Mouse (Mus musculus): ENCODE data around the gene Mgst2. TPM values are rescaled to one million over a fixed set of nuclear protein-coding genes. Genes with fewer than 3 reads are reported as not detected.

Gene Mgst2
- polyA plus RNA-seq, 2 experiments = 0.99 to 6.0 TPM

DNA sequence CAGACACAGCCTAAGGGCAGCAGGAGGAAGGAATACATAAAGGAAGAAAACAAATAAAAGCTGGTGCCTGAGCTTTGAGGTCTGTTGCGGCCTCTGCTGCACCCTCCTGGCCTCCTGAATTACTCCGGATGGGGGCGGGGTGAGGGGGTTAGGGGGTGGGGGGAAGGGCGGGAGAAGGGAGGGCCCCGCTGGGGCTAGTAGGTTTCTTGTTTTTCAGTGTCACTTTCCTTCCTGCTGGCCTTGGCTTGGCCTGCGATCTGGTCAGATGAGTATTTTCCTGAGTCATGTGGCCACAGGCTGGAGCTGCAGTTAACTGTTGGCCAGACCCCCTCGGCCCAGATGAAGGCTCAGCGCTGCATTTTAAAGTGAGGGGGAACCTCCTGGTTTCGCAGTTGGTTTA is 7.5 kb upstream of the Mgst2 start:
- Histone ChIP-seq H3K4me1 (ENCODE audit: control insufficient read depth, insufficient read depth, low read length) (peaks cover 9% of the 10 kb centered on the region), H3K4me2 (replicated peaks; ENCODE audit: low read depth, low read length, severe bottlenecking) (peak overlapping the region; percentile 43), H3K36me3 (ENCODE audit: control insufficient read depth, insufficient read depth, low read length) (no peaks in the 10 kb centered on the region), H3K9ac (ENCODE audit: low read depth, low read length, severe bottlenecking) (peak overlapping the region; percentile 36), H3K4me3 (replicated peaks; ENCODE audit: low read length) (peak overlapping the region; percentile 21), H3K27ac (replicated peaks; ENCODE audit: low read depth, low read length) (peak overlapping the region; percentile 48; the same call in 1 of the 2 replicates), H3K9me3 (ENCODE audit: control insufficient read depth, low read length) (no peaks in the 10 kb centered on the region), H3K27me3 (ENCODE audit: control insufficient read depth, insufficient read depth, low read length) (no peaks in the 10 kb centered on the region)
- peak; percentile 63 for ATAC-seq (ENCODE audit: low FRiP score, low read depth)
- peak; percentile 55 for DNase-seq (ENCODE audit: low spot score)
- 0% methylated on average over 6 of the region's 9 CpGs for WGBS
- no peak for TF ChIP-seq POLR2A (IDR thresholded peaks at IDR 0.05; ENCODE audit: borderline replicate concordance, extremely low read depth, insufficient read depth, insufficient read length)

GRCm38 (mm10) chr3:51654303-51655055 is 5.7 kb upstream of the Mgst2 start:
- H3K4me2 ChIP-seq (replicated peaks; ENCODE audit: low read depth, low read length, severe bottlenecking) = no peak overlapping the region
- no peaks in the 10 kb centered on the region for H3K9me3 ChIP-seq (ENCODE audit: control insufficient read depth, low read length)
- DNase-seq (ENCODE audit: low spot score) (no peak), ATAC-seq (ENCODE audit: low FRiP score, low read depth) (no peak)
- no peaks in the 10 kb centered on the region for H3K27me3 ChIP-seq (ENCODE audit: control insufficient read depth, insufficient read depth, low read length)
- WGBS = 84% methylated on average over 6 of the region's 6 CpGs
- peaks cover 9% of the 10 kb centered on the region for H3K4me1 ChIP-seq (ENCODE audit: control insufficient read depth, insufficient read depth, low read length)
- no peak overlapping the region for H3K27ac ChIP-seq (replicated peaks; ENCODE audit: low read depth, low read length)
- no peak for TF ChIP-seq POLR2A (IDR thresholded peaks at IDR 0.05; ENCODE audit: borderline replicate concordance, extremely low read depth, insufficient read depth, insufficient read length)
- H3K9ac ChIP-seq (ENCODE audit: low read depth, low read length, severe bottlenecking) = no peak overlapping the region
- no peaks in the 10 kb centered on the region for H3K36me3 ChIP-seq (ENCODE audit: control insufficient read depth, insufficient read depth, low read length)
- H3K4me3 ChIP-seq (replicated peaks; ENCODE audit: low read length) = no peak overlapping the region

GRCm38 (mm10) chr3:51659415-51659814 is 745 bp upstream of the Mgst2 start:
- Histone ChIP-seq H3K4me2 (replicated peaks; ENCODE audit: low read depth, low read length, severe bottlenecking) (no peak overlapping the region), H3K4me3 (replicated peaks; ENCODE audit: low read length) (no peak overlapping the region), H3K9ac (ENCODE audit: low read depth, low read length, severe bottlenecking) (no peak overlapping the region), H3K4me1 (ENCODE audit: control insufficient read depth, insufficient read depth, low read length) (peaks cover 8% of the 10 kb centered on the region), H3K36me3 (ENCODE audit: control insufficient read depth, insufficient read depth, low read length) (no peaks in the 10 kb centered on the region), H3K27me3 (ENCODE audit: control insufficient read depth, insufficient read depth, low read length) (no peaks in the 10 kb centered on the region), H3K9me3 (ENCODE audit: control insufficient read depth, low read length) (no peaks in the 10 kb centered on the region), H3K27ac (replicated peaks; ENCODE audit: low read depth, low read length) (no peak overlapping the region)
- no peak for TF ChIP-seq POLR2A (IDR thresholded peaks at IDR 0.05; ENCODE audit: borderline replicate concordance, extremely low read depth, insufficient read depth, insufficient read length)
- no peak for DNase-seq (ENCODE audit: low spot score)
- no peak for ATAC-seq (ENCODE audit: low FRiP score, low read depth)
- 80% methylated on average over 5 of the region's 5 CpGs for WGBS

- no peak for DNase-seq (ENCODE audit: low spot score)
- Histone ChIP-seq H3K9me3 (ENCODE audit: control insufficient read depth, low read length) (no peaks in the 10 kb centered on the region), H3K9ac (ENCODE audit: low read depth, low read length, severe bottlenecking) (no peak overlapping the region), H3K4me3 (replicated peaks; ENCODE audit: low read length) (no peak overlapping the region), H3K27ac (replicated peaks; ENCODE audit: low read depth, low read length) (no peak overlapping the region), H3K36me3 (ENCODE audit: control insufficient read depth, insufficient read depth, low read length) (no peaks in the 10 kb centered on the region), H3K4me2 (replicated peaks; ENCODE audit: low read depth, low read length, severe bottlenecking) (no peak overlapping the region), H3K27me3 (ENCODE audit: control insufficient read depth, insufficient read depth, low read length) (no peaks in the 10 kb centered on the region), H3K4me1 (ENCODE audit: control insufficient read depth, insufficient read depth, low read length) (peaks cover 8% of the 10 kb centered on the region)
- ATAC-seq (ENCODE audit: low FRiP score, low read depth) = no peak
- TF ChIP-seq POLR2A (IDR thresholded peaks at IDR 0.05; ENCODE audit: borderline replicate concordance, extremely low read depth, insufficient read depth, insufficient read length) = no peak
- 76% methylated on average over 3 of the region's 3 CpGs for WGBS
These were observed 689 bp downstream of the Mgst2 start for GRCm38 (mm10) chr3:51660821-51661276.

DNA sequence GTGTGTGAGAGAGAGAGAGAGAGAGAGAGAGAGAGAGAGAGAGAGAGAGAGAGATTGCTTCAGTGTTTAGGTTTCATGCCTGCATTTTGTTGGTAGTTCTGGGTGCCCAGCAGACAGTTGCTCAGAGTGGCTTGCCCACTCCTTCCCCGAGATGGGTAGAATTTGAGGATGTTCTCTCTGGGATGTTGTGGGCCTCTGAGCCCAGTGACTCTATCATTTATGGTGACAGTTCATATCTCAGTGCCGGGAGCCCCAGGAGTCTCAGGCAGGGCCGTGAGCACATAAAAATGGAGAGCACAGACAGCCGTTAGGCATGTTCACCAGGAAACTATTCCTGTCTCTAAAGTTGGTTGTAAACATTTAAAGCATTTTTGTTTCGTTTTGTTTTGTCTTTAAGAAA is 1.2 kb downstream of the Mgst2 start:
- TF ChIP-seq POLR2A (IDR thresholded peaks at IDR 0.05; ENCODE audit: borderline replicate concordance, extremely low read depth, insufficient read depth, insufficient read length) = no peak
- Histone ChIP-seq H3K9me3 (ENCODE audit: control insufficient read depth, low read length) (no peaks in the 10 kb centered on the region), H3K27me3 (ENCODE audit: control insufficient read depth, insufficient read depth, low read length) (no peaks in the 10 kb centered on the region), H3K4me1 (ENCODE audit: control insufficient read depth, insufficient read depth, low read length) (peaks cover 8% of the 10 kb centered on the region), H3K4me3 (replicated peaks; ENCODE audit: low read length) (no peak overlapping the region), H3K4me2 (replicated peaks; ENCODE audit: low read depth, low read length, severe bottlenecking) (no peak overlapping the region), H3K9ac (ENCODE audit: low read depth, low read length, severe bottlenecking) (no peak overlapping the region), H3K36me3 (ENCODE audit: control insufficient read depth, insufficient read depth, low read length) (no peaks in the 10 kb centered on the region), H3K27ac (replicated peaks; ENCODE audit: low read depth, low read length) (no peak overlapping the region)
- ATAC-seq (ENCODE audit: low FRiP score, low read depth) (no peak), DNase-seq (ENCODE audit: low spot score) (no peak)
- 34% methylated on average over 5 of the region's 5 CpGs for WGBS

Measured in limb, embryonic 14.5 days (tissue).